Mouse (Mus musculus) embryonic facial prominence, embryonic 15.5 days (tissue): ENCODE measurements around the gene Rabac1. TPM values are rescaled to one million over a fixed set of nuclear protein-coding genes. Genes with fewer than 3 reads are reported as not detected.

Source experiments
- ATAC-seq: fragments of 200-750 bp; cut with Nextera tagmentation; 2 replicates; pipeline ENCODE4 v1.8.0; 2017; ENCODE audit warnings: low read depth, moderate TSS enrichment; ENCODE audit not compliant: insufficient number of reproducible peaks, low FRiP score, low TSS enrichment
- H3K27ac ChIP-seq: fragments of 300-500 bp; sonication (generic); replicated peaks from 2 replicates; pipeline ENCODE4 v1.5.1; 2015; ENCODE audit warnings: mild to moderate bottlenecking, inconsistent platforms
- H3K27me3 ChIP-seq: fragments of 300-500 bp; sonication (generic); 2 replicates; pipeline ENCODE4 v1.6.1; 2015; ENCODE audit warnings: inconsistent platforms
- H3K36me3 ChIP-seq: fragments of 300-500 bp; sonication (generic); 2 replicates; pipeline ENCODE4 v1.6.1; 2015; ENCODE audit warnings: mild to moderate bottlenecking, inconsistent platforms
- H3K4me1 ChIP-seq: fragments of 300-500 bp; sonication (generic); 2 replicates; pipeline ENCODE4 v1.6.1; 2015; ENCODE audit warnings: inconsistent platforms
- H3K4me2 ChIP-seq: fragments of 300-500 bp; sonication (generic); replicated peaks from 2 replicates; pipeline ENCODE4 v1.6.1; 2015; ENCODE audit warnings: mild to moderate bottlenecking, inconsistent platforms
- H3K4me3 ChIP-seq: fragments of 300-500 bp; sonication (generic); replicated peaks from 2 replicates; pipeline ENCODE4 v1.5.1; 2015; ENCODE audit warnings: mild to moderate bottlenecking, inconsistent platforms
- H3K9ac ChIP-seq: fragments of 300-500 bp; sonication (generic); 2 replicates; pipeline ENCODE4 v1.6.1; 2015; ENCODE audit warnings: inconsistent platforms
- H3K9me3 ChIP-seq: fragments of 300-500 bp; sonication (generic); replicated peaks from 2 replicates; pipeline ENCODE4 v1.6.1; 2016; ENCODE audit warnings: inconsistent platforms
- WGBS: fragments of 180-500 bp; shearing (Covaris S2); methylation state at CpG from one replicate; pipeline ENCODE4 v1.1.7; 2015; 5-methylcytosine and 5-hydroxymethylcytosine counted together
- polyA plus RNA-seq: library from polyadenylated mRNA; unstranded; fragments of >200 nt; fragmentation: Nextera tagmentation; extraction: Ambion mirVana; gene quantifications from 2 replicates; pipeline ENCODE4 v1.2.1, GENCODE M21; 2015

The Rabac1 gene
- polyA plus RNA-seq = 211 and 215 TPM in 2 replicates

DNA sequence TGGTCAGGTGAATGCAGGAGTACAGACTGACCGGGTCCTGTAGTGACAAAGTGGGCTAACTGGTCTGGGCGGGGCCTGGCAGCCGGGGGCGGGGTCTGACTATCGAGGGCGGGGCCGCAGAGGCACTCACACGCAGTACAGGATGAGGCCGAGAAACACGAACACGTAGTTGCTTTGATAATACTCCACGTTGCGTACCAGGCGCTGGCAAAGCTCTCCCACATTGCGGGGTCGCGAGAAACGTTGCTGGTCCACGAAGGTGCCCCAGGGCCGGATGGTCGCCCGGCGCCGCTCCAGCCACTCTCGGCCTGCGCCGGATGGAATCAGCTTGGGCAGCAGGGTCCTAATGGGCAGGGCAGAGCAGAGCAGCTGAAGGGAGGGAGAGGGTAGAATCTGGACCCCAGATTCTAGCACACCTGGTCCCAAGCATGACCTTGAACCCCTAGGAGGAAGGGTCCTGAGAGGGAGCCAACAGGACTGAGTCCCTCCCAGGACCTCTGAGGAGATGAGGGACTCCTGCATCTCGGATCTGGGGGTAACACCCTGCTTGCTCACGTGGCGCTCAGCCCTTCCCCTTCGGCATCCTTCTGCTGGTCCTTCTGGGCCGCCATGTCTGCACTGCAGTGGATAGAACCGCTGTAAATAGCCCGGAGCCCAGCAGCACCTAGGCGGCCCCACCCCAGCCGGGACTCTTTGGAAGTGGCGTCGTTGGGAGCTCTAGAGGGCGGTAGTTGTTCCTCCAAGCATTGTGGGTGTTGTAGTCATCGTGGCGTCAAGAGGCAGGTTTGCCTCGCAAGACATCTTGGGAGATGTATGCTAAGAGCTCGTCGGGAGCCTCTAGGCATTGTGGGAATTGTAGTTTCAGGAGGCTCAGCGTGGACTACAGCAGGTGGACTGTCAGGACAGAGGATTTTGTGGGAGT is at the start of gene Rabac1:
TSS of gene Rabac1 (minus strand) at position 783 of the 922 bp plus-strand sequence.
- H3K4me3 ChIP-seq = peak within 1 kb of the TSS; percentile 75
- H3K36me3 ChIP-seq = peaks cover 13% of the 10 kb centered on the region; the same call in 1 of the 2 replicates
- H3K9ac ChIP-seq = peak within 1 kb of the TSS; percentile 80
- peak within 1 kb of the TSS; percentile 80 for H3K4me2 ChIP-seq
- peak; percentile 92 for ATAC-seq
- no peaks in the 10 kb centered on the region for H3K27me3 ChIP-seq
- under 1% methylated on average over 45 of the region's 45 CpGs for whole genome bisulfite sequencing
- no peaks in the 10 kb centered on the region for H3K9me3 ChIP-seq
- H3K4me1 ChIP-seq = peaks cover 11% of the 10 kb centered on the region
- peak within 1 kb of the TSS; percentile 88 for H3K27ac ChIP-seq

DNA sequence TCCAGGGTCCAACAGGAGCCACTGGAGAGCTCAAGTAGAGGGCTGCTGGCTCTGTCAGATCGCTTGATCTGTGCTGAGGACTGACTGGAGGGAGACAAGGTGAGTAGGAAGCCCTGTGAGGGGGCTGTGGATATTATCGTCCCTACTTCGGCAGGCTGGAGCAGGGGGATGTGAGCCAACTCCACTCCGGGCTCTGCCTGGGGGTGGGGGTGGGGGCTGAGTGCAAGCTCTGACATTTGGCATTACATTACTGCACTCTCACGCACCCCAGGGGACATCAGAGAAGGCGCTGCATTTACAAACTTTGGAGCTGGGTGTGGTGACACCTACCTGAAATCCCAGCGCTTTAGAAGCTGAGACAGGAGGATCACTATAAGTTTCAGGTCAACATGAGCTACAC is 39.0 kb upstream of the Rabac1 start:
- no peak overlapping the region for H3K27ac ChIP-seq
- peaks cover 23% of the 10 kb centered on the region for H3K4me1 ChIP-seq
- H3K4me2 ChIP-seq = no peak overlapping the region
- no peak for ATAC-seq
- no peak overlapping the region for H3K9ac ChIP-seq
- H3K4me3 ChIP-seq = no peak overlapping the region
- 68% methylated on average over 7 of the region's 7 CpGs for WGBS
- H3K36me3 ChIP-seq = peaks cover 25% of the 10 kb centered on the region; the same call in 1 of the 2 replicates
- no peaks in the 10 kb centered on the region for H3K9me3 ChIP-seq
- peaks cover 66% of the 10 kb centered on the region for H3K27me3 ChIP-seq

DNA sequence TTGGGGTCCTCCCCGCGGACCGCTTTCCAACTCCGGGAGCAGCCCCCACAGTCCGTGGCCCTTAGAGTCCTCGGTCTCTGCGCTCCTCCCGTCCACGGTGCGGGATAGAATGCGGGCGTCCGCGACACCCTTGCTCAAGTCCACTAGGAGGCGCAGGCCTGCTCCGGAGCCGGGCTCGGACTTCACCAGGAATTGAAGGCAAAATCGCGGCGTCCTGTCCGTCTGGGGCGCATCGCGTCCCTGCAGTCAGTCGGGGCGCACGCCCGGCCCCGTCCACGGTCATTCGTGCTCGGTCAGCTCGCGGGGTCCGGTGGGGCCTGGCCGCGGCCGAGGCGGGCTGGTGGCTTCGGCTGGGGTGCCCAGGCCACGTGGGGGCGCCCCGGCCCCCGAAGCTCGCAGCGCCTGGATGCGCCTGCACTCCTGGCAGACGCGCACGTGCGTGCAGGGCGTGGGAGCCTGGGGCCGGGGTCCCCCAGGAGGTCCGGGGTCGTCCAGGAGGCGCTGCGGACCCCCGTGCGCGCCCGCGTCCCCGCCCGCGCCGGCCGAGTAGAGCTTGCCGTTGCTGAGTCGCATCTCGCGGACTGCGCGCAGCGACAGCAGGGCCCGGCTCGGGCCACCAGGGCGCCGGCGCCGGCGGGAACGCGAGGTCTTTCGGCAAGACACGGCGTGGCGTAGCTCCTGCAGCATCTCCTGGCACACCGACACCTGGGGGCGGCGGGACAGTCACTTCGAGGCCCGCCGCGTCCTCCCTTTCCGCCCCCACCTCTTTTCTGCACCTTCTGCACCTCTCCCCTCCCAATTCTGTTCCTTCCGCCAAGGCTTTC is 37.7 kb upstream of the Rabac1 start:
- Histone ChIP-seq H3K4me1 (peaks cover 31% of the 10 kb centered on the region), H3K27me3 (peaks cover 79% of the 10 kb centered on the region), H3K36me3 (peaks cover 17% of the 10 kb centered on the region; the same call in 1 of the 2 replicates), H3K9me3 (no peaks in the 10 kb centered on the region), H3K4me3 (peak overlapping the region; percentile 36), H3K9ac (no peak overlapping the region), H3K27ac (no peak overlapping the region), H3K4me2 (peak overlapping the region; percentile 63)
- peak; percentile 36; the same call in 1 of the 2 replicates for ATAC-seq
- 2% methylated on average over 94 of the region's 97 CpGs for WGBS

DNA sequence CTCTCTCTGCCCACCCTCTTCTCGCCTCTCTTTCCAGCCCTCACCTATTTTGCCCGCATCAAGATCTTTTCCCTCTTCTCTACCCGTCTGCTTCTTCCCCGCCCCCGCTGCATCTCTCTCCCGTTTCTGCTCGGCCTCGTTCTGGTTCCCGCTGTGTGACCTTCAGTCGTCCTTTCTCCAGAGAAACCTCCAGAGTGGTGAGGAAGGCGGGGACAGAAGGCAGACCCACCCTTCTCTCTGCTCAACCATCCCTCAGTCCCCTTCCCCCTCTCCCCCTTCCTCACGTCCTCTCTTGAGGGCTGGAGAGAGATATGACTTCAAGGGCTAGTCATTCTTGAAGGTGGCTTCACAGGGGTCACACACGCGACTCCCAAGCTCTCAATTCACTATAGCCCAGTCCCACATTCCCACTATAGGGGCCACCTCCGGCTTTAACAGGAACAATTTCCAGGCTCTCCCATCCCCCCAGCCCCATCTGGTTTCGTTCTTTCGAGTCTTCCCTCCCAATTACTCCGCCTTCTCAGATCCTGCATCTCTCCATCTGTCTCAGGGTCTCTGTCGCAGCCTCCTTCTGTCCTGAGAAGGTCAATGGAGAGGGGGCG is 36.6 kb upstream of the Rabac1 start:
- Histone ChIP-seq H3K4me1 (peaks cover 34% of the 10 kb centered on the region), H3K9ac (no peak overlapping the region), H3K4me3 (no peak overlapping the region), H3K36me3 (0 out of 2 replicates have a peak, but pooled peaks cover 7% of the 10 kb centered on the region), H3K4me2 (no peak overlapping the region), H3K27ac (no peak overlapping the region), H3K27me3 (peaks cover 86% of the 10 kb centered on the region), H3K9me3 (no peaks in the 10 kb centered on the region)
- WGBS = 6% methylated on average over 20 of the region's 20 CpGs
- no peak for ATAC-seq

DNA sequence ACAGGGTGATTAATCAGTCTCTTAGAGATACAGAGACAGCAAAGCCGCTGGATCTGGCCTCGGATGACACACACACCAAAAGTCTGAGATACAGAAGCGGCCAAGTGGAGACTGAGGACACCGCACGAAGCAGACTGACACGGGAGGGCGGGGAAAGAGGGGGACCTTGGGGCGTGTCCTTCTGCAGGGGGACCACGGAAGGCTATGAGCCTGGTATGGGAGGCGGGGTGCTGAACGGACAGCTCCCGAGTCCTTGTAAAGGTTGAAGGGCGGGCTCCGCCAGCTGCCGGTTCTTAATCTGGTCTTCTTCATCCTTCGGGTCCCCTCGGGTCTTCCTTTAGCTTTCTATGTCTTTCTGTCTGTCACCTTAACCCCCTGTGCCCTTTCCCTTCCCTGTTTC is 36.1 kb upstream of the Rabac1 start:
- no peak for ATAC-seq
- Histone ChIP-seq H3K27me3 (peaks cover 91% of the 10 kb centered on the region), H3K27ac (no peak overlapping the region), H3K9me3 (no peaks in the 10 kb centered on the region), H3K9ac (no peak overlapping the region), H3K4me3 (no peak overlapping the region), H3K36me3 (0 out of 2 replicates have a peak, but pooled peaks cover 4% of the 10 kb centered on the region), H3K4me2 (no peak overlapping the region), H3K4me1 (peaks cover 34% of the 10 kb centered on the region)
- WGBS = 2% methylated on average over 17 of the region's 17 CpGs

DNA sequence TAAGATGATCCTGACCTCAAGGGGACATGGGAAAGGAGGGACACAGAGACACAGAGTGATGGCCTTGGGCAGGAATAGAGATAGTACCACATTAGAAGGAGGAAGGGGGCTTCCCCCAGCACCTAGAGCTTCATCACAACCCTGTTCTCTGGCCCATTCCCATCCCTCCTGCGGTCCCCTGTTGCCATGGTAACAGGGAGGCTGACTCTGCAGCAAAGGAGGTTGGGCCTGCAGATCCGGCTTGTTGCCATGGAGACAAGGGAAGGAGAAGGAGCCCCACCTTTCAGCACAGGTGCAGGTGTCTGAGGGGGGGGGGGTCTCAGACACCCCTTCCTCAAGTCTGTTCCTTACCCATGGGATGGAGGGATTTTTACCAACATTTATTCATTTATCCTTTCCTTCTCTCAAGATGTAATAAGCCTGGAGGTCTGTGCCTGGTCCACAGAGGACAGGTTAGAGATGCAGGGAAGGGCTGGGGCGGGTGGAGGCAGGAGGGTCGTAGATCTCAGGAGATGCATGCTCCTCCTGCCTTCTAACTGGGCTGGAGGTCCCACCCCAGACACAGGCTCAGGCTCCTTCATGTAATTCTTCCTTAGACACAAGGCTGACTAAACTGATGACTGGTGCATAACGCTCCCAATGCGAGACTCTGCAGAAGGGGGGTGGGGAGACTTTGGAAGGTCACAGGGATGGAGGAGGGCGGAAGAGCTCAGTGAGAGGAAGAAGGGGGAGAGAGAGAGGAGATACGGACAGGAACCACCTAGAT is 35.2 kb upstream of the Rabac1 start:
- no peak for ATAC-seq
- peaks cover 34% of the 10 kb centered on the region for H3K4me1 ChIP-seq
- H3K4me2 ChIP-seq = no peak overlapping the region
- no peak overlapping the region for H3K9ac ChIP-seq
- no peaks in the 10 kb centered on the region for H3K36me3 ChIP-seq
- H3K9me3 ChIP-seq = no peaks in the 10 kb centered on the region
- peaks cover 91% of the 10 kb centered on the region for H3K27me3 ChIP-seq
- 22% methylated on average over 8 of the region's 8 CpGs for WGBS
- H3K27ac ChIP-seq = no peak overlapping the region
- no peak overlapping the region for H3K4me3 ChIP-seq

DNA sequence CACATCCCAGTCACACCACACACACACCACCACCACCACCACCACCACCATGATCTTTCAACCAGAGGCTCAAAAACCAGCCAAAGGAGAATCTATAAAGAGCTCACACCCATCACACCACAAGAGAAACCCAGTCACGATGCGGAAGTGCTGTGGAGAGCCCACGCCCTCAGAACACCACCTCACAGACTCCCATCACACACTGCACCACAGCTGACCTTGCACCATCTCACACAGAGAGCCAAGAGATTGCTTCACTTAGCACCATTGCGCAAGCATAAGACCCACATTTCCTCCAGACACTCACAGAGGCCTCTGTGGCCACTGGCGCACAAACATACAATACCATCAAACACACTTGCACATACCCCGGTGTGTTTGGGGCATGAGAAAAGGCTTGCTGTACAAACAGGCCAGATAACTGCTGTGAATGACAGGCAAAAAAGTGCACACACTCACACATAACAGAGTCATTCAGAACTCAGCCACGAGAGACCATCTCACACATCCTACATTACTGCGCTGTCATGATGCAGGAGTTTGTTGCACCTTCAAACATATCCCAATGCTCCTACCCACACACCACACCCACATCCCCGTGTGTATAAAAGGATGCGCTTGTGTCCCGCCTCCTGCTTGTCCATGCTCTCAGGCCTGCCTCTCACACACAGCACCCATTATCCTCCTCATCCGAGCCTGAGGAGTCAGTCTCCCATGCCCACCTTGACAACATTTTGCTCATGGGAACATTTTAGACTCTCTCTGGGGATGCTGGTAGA is 34.2 kb upstream of the Rabac1 start:
- peaks cover 34% of the 10 kb centered on the region for H3K4me1 ChIP-seq
- no peak overlapping the region for H3K4me2 ChIP-seq
- no peak overlapping the region for H3K9ac ChIP-seq
- H3K4me3 ChIP-seq = no peak overlapping the region
- H3K9me3 ChIP-seq = no peaks in the 10 kb centered on the region
- H3K36me3 ChIP-seq = no peaks in the 10 kb centered on the region
- WGBS = 76% methylated on average over 12 of the region's 12 CpGs
- no peak for ATAC-seq
- H3K27ac ChIP-seq = no peak overlapping the region
- peaks cover 82% of the 10 kb centered on the region for H3K27me3 ChIP-seq

DNA sequence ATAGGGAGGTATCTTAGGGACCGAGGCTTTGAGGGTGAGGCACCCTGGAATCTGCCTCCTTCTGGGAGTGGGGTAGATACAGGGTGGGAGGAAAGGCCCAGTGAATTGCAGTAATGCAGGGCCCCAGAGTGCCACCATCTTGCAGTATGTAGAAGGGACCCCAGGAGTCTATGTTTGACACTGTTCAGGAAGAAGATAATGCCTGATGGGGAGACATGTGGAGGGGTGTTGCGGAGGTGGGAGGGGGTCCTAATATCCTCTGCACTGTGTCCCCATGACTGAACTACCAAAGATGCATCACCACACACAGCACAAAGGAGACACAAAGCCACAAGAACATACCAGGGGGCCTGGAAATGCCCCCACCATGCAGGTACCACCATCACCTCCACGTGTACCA is 33.6 kb upstream of the Rabac1 start:
- Histone ChIP-seq H3K9ac (no peak overlapping the region), H3K27me3 (peaks cover 76% of the 10 kb centered on the region), H3K4me2 (peak overlapping the region; percentile 65), H3K36me3 (no peaks in the 10 kb centered on the region), H3K4me3 (peak overlapping the region; percentile 39; the same call in 1 of the 2 replicates), H3K4me1 (peaks cover 34% of the 10 kb centered on the region), H3K27ac (no peak overlapping the region), H3K9me3 (no peaks in the 10 kb centered on the region)
- WGBS = 60% methylated on average over 3 of the region's 3 CpGs
- no peak for ATAC-seq

DNA sequence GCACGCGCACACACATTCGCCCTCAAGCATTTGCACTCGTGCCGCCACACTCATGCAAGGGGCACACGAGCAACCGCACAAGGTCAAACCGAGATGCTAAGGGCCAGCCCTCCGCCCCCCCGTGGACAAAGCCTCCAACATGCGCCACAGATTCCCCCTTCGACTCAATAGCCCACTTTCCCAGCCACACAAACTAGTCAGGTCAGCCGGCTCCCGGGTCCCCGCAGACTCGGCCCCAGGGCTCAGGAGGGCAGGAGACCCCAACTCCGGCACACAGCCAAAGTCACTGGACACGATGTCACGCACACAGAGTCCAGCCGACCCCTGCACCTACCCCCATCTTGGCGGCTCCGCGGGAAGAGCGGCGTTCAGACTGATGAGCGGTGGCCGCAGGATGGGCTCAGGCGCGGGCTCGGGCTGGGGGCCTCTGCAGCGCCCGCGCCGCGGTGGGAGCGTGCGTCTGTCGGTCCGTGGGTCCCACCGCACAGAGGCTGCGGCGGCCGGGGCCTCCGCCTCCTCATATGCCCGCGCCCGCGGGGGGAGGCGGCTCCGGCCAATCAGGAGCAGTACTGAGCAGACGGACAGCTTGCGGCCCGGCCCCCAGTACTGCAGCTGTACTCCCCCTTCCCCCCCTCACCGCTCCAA is 33.0 kb upstream of the Rabac1 start, which contains the start of gene Atp1a3:
TSS of gene Atp1a3 (minus strand) at position 538 of the 645 bp plus-strand sequence.
- H3K4me1 ChIP-seq = peaks cover 29% of the 10 kb centered on the region
- ATAC-seq = peak; percentile 40; the same call in 1 of the 2 replicates

More for the DNA sequence above, 33.0 kb upstream of the Rabac1 start, which contains the start of gene Atp1a3:
- peaks cover 69% of the 10 kb centered on the region for H3K27me3 ChIP-seq
- H3K9ac ChIP-seq = no peak within 1 kb of the TSS
- peak within 1 kb of the TSS; percentile 39 for H3K4me3 ChIP-seq
- no peaks in the 10 kb centered on the region for H3K9me3 ChIP-seq
- peak within 1 kb of the TSS; percentile 65 for H3K4me2 ChIP-seq
- H3K27ac ChIP-seq = no peak within 1 kb of the TSS
- under 1% methylated on average over 53 of the region's 54 CpGs for WGBS
- H3K36me3 ChIP-seq = no peaks in the 10 kb centered on the region
